Mouse (Mus musculus): ENCODE data around the gene AC134908.4. TPM values are rescaled to one million over a fixed set of nuclear protein-coding genes. Genes with fewer than 3 reads are reported as not detected.

AC134908.4 gene
- total and polyA plus RNA-seq, 2 experiments from 2014 or later, result not detected

DNA sequence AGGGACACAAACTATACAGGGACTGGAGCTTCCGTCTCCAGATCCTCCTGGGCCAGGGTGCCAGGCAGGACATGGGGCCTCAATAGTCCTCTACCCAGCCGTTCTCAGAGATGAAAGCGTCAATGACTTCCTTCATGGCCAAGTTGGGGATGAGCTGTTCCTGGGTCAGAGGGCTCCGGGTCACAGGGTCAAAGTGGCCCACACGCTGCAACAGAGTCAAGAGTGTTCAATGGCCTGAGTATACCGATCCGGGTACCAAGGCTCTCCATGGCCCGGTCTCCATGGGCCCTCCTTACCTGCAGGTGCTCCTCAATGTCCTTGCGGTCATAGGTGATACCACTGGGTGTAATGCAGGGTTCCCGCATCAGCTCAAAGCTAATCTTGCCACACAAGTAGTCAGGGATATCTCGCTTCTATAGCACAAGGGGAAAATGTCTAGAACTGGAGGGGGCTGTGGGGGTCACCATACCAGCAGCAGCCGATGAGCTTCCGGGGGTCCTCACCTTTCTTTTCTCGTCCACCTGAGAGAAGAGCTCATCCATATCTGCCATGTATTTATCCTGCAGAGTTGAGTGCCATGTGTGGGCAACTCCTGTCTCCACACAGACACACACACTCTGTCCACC lies 35.5 kb upstream of the AC134908.4 start:
- no peak overlapping the region for H3K9ac ChIP-seq
- H3K27me3 ChIP-seq (ENCODE audit: insufficient read depth, low read length), result no peaks in the 10 kb centered on the region
- H3K36me3 ChIP-seq (ENCODE audit: insufficient read depth), result peaks cover 36% of the 10 kb centered on the region
- H3K4me2 ChIP-seq (ENCODE audit: low read depth), result peak overlapping the region; percentile 89; the same call in 1 of the 2 replicates
- H3K9me3 ChIP-seq (ENCODE audit: low read length), result no peaks in the 10 kb centered on the region
- no peak for ATAC-seq
- WGBS, result 86% methylated on average over 14 of the region's 14 CpGs
- no peak for TF ChIP-seq CTCF (IDR thresholded peaks at IDR 0.05; ENCODE audit: low read depth)
- H3K4me3 ChIP-seq (ENCODE audit: low read depth, low read length), result no peak overlapping the region
- H3K27ac ChIP-seq (ENCODE audit: low read depth, low read length), result no peak overlapping the region
- peaks cover 31% of the 10 kb centered on the region for H3K4me1 ChIP-seq (ENCODE audit: insufficient read depth)
- no peak for DNase-seq

DNA sequence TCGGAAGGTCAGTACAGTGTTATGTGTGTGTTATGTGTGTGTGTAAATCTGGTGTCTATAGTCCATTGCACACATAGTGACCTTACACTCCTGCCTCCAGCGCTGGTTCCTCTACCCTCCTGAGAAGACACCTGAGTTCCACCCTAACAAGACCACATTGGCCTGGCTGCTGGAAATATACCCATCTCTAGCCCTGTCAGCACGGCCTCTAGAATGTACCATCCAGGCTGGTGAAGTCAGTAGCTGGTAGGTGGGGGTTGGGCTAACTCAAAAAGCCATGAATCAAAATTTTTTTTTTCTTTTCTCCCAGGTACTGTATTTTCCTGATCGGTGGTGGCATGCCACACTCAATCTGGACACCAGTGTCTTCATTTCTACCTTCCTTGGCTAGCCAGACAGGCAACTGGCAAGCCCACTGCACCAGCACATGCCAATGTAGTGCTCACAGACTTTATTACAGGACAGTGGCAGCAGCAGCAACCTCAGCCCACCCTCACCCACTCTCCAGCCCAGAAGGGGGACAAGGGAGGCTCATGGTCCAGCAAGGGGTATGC lies 34.8 kb upstream of the AC134908.4 start:
- WGBS, result 87% methylated on average over 4 of the region's 4 CpGs
- TF ChIP-seq CTCF (IDR thresholded peaks at IDR 0.05; ENCODE audit: low read depth), result no peak
- ATAC-seq, result no peak

DNA sequence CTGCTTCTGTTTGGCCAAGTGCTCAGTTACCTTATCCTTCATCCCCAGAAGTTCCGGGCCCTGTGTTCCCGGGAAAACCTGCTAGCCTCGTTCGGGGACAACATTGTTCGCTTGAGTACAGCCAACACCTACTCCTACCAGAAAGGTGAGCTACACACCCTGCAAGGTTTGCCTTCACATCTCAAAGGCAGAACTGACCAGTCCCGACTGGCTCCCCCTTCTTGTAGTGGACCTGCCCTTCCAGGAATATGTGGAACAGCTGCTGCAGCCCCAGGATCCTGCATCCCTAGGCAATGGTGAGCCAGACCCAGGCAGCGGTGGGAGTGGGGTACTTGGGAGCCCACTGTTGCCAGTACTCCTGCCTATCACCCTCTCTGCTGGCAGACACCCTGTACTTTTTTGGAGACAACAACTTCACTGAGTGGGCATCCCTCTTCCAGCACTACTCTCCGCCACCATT lies 34.1 kb upstream of the AC134908.4 start:
- peaks cover 30% of the 10 kb centered on the region for H3K4me1 ChIP-seq (ENCODE audit: insufficient read depth)
- no peaks in the 10 kb centered on the region for H3K27me3 ChIP-seq (ENCODE audit: insufficient read depth, low read length)
- DNase-seq (no peak), ATAC-seq (no peak)
- TF ChIP-seq CTCF (IDR thresholded peaks at IDR 0.05; ENCODE audit: low read depth), result no peak
- H3K27ac ChIP-seq (ENCODE audit: low read depth, low read length), result peak overlapping the region; percentile 95
- H3K9me3 ChIP-seq (ENCODE audit: low read length), result no peaks in the 10 kb centered on the region
- H3K9ac ChIP-seq, result peak overlapping the region; percentile 80
- H3K4me3 ChIP-seq (ENCODE audit: low read depth, low read length), result peak overlapping the region; percentile 52
- peak overlapping the region; percentile 58 for H3K4me2 ChIP-seq (ENCODE audit: low read depth)
- 44% methylated on average over 8 of the region's 8 CpGs for WGBS
- H3K36me3 ChIP-seq (ENCODE audit: insufficient read depth), result peaks cover 37% of the 10 kb centered on the region

More for the DNA sequence above, 34.8 kb upstream of the AC134908.4 start:
- Histone ChIP-seq H3K27ac (ENCODE audit: low read depth, low read length) (no peak overlapping the region), H3K4me3 (ENCODE audit: low read depth, low read length) (peak overlapping the region; percentile 52; the same call in 1 of the 2 replicates), H3K36me3 (ENCODE audit: insufficient read depth) (peaks cover 37% of the 10 kb centered on the region), H3K4me1 (ENCODE audit: insufficient read depth) (peaks cover 26% of the 10 kb centered on the region), H3K9me3 (ENCODE audit: low read length) (no peaks in the 10 kb centered on the region), H3K4me2 (ENCODE audit: low read depth) (peak overlapping the region; percentile 58), H3K27me3 (ENCODE audit: insufficient read depth, low read length) (no peaks in the 10 kb centered on the region), H3K9ac (no peak overlapping the region)
- no peak for DNase-seq

DNA sequence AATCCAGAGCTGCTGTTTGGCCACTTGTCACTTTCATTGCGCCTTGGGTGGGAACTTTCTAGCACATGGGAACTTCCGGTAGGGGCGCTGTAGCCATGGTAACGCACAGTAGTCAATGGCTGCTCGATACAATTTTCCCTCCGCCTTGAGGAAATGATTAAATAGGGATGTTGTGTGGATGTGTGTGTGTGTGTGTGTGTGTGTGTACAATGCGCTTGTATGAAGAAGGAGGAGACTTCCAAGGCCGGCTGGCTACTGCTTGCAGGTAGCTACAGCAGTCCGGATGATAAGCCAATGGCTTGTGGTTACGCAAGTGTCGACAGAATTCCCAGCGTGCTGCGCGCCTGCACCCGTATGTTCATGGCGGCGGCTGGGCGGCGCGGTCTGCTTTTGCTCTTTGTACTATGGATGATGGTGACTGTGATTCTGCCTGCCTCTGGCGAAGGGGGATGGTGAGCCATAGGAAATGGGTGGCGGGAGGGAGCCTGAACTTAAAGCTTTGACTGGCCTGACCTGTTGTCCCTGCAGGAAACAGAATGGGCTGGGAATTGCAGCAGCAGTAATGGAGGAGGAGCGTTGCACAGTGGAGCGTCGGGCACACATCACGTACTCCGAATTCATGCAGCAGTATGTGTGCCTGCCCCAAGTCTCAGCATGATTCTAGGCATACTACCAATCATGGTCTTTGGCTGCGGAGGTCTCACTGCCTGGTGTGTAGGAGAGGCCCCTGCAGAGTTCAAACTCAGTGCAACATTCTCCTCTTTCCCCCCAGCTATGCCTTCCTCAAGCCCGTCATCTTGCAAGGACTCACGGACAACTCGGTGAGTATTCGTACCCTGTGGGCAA lies 33.5 kb upstream of the AC134908.4 start, which contains the start of gene Jmjd8:
TSS of gene Jmjd8 (plus strand) at position 156 of the 846 bp plus-strand sequence.
- under 1% methylated on average over 32 of the region's 32 CpGs for WGBS
- H3K4me1 ChIP-seq (ENCODE audit: insufficient read depth), result peaks cover 32% of the 10 kb centered on the region
- peak within 1 kb of the TSS; percentile 52 for H3K4me3 ChIP-seq (ENCODE audit: low read depth, low read length)
- peak; percentile 78 for ATAC-seq
- peaks cover 37% of the 10 kb centered on the region for H3K36me3 ChIP-seq (ENCODE audit: insufficient read depth)
- no peaks in the 10 kb centered on the region for H3K27me3 ChIP-seq (ENCODE audit: insufficient read depth, low read length)
- H3K9me3 ChIP-seq (ENCODE audit: low read length), result no peaks in the 10 kb centered on the region
- peak; percentile 93 for DNase-seq
- H3K4me2 ChIP-seq (ENCODE audit: low read depth), result peak within 1 kb of the TSS; percentile 58
- peak within 1 kb of the TSS; percentile 80 for H3K9ac ChIP-seq
- peak within 1 kb of the TSS; percentile 95 for H3K27ac ChIP-seq (ENCODE audit: low read depth, low read length)
- TF ChIP-seq CTCF (IDR thresholded peaks at IDR 0.05; ENCODE audit: low read depth), result peak; percentile 73

DNA sequence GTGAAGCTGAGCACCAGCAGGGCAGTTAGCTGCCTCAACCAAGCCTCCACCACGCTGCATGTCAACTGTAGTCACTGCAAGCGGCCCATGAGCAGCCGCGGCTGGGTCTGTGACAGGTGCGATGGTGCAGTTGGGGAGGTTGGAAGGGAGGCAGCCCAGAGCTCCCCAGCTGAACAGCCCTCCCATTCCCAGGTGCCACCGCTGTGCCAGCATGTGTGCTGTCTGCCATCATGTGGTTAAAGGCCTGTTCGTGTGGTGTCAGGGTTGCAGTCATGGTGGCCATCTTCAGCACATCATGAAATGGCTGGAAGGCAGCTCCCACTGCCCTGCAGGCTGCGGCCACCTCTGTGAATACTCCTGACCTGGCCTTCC lies 32.8 kb upstream of the AC134908.4 start:
- H3K27ac ChIP-seq (ENCODE audit: low read depth, low read length), result peak overlapping the region; percentile 95
- peak overlapping the region; percentile 80 for H3K9ac ChIP-seq
- no peaks in the 10 kb centered on the region for H3K27me3 ChIP-seq (ENCODE audit: insufficient read depth, low read length)
- H3K4me1 ChIP-seq (ENCODE audit: insufficient read depth), result peaks cover 34% of the 10 kb centered on the region
- peak overlapping the region; percentile 52 for H3K4me3 ChIP-seq (ENCODE audit: low read depth, low read length)
- 78% methylated on average over 8 of the region's 8 CpGs for WGBS
- DNase-seq (no peak), ATAC-seq (no peak)
- no peak for TF ChIP-seq CTCF (IDR thresholded peaks at IDR 0.05; ENCODE audit: low read depth)
- H3K4me2 ChIP-seq (ENCODE audit: low read depth), result peak overlapping the region; percentile 58
- peaks cover 37% of the 10 kb centered on the region for H3K36me3 ChIP-seq (ENCODE audit: insufficient read depth)
- no peaks in the 10 kb centered on the region for H3K9me3 ChIP-seq (ENCODE audit: low read length)

DNA sequence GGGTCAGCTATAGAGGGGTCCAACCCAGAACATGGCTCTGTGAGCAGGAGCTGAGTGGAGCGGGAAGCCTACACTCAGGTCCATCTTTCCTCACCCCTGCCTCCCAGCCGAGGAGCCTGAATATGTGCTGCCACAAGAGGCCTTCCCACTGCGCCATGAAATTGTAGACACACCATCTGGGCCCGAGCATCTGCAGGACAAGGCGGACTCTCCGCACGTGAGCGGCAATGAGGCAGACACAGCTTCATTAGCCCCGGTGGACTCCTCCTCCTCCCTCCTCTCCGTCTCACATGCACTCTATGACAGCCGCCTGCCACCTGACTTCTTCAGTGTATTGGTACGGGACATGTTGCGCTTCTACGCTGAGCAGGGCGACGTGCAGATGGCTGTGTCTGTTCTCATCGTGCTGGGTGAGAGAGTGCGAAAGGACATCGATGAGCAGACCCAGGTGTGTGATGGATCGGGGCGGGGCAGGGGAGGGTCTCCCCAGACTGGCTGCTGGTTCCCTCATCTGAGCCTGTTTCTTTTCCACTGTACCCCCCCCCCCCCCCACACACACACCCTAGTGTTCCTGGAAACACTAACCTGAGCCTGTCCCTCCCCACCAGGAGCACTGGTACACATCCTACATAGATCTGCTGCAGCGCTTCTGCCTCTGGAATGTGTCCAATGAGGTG lies 32.2 kb upstream of the AC134908.4 start:
- H3K4me2 ChIP-seq (ENCODE audit: low read depth), result no peak overlapping the region
- no peaks in the 10 kb centered on the region for H3K27me3 ChIP-seq (ENCODE audit: insufficient read depth, low read length)
- H3K36me3 ChIP-seq (ENCODE audit: insufficient read depth), result peaks cover 37% of the 10 kb centered on the region
- ATAC-seq, result no peak
- DNase-seq, result no peak
- H3K9me3 ChIP-seq (ENCODE audit: low read length), result no peaks in the 10 kb centered on the region
- no peak overlapping the region; the same call in 1 of the 2 replicates for H3K9ac ChIP-seq
- H3K4me1 ChIP-seq (ENCODE audit: insufficient read depth), result peaks cover 34% of the 10 kb centered on the region
- WGBS, result 91% methylated on average over 22 of the region's 22 CpGs
- no peak overlapping the region for H3K4me3 ChIP-seq (ENCODE audit: low read depth, low read length)
- no peak overlapping the region for H3K27ac ChIP-seq (ENCODE audit: low read depth, low read length)
- TF ChIP-seq CTCF (IDR thresholded peaks at IDR 0.05; ENCODE audit: low read depth), result no peak
